Mouse (Mus musculus): ENCODE data around the gene Dus2.

Dus2 gene

DNA sequence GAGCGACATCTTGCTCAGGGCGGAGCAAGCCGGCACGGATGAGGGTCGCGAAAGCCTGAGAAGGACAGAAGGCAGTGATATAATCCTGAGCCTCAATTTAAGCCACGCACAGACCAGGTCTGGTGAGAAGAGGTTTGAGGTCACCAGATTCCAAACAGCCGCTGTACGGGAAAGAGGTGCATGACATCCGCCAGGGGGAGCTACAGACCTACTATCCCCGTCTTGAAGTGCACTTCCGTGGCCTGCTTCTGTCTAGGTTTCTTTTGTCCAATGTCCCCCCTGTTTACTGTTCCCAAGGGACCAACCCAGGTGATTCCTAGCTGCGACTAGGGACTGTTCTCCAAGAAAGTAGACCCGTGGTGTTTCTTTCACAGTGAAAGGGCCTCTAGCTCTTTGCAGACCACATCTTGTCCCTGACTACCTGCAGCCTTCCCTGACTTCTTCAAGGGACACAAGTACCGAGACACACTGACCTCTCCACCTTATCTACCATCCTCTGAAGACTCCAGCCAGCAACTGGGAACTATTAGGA is at the start of gene Dus2:
TSS of gene Dus2 (plus strand) at position 482 of the 532 bp plus-strand sequence.
- peak; percentile 89 for DNase-seq (ENCODE audit: low read depth, low spot score)

DNA sequence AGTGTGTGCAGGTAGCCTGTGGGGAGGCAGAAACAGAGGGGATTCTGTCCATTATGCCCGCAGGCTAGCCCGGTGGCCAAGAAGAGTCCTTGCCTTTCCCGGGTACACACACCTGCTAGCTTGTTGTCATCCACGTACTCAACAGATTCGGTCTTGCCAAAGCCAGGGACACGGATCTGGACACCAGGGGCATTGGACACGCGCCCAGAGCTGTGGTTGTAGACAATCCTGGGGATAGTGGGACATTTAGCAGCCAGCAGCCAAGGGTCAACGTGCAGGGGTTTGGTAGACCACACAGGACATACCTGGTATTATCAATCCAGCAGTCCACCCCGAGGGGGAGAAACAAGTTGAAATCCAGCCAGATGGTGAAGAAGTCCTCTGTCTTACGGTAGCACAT is 49.1 kb upstream of the Dus2 start:
- DNase-seq (ENCODE audit: low read depth, low spot score) = no peak

DNA sequence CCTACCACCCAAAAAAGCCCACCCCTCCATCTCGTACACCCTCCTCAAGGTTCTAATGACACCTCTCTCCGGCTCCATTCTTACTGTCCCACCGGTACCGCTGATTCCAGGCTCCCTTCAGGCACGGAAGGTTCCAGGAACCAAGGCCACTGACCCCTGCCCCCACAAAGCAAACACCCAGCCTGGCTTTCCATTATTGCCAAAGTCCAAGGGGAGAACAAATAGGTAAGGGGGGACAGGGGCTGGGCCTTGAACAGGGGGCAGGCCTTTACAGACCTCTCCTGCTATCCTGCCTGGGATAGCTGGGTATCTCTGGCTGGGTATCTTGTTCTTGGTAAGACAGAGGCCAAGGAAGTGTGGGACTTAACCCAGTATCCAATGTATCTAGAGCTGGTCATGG is 48.6 kb upstream of the Dus2 start:
- no peak for DNase-seq (ENCODE audit: low read depth, low spot score)

GRCm38 (mm10) chr8:105943321-105943739 is 47.8 kb upstream of the Dus2 start, which contains the start of gene Lcat:
Lcat (minus strand) TSS chr8:105943382.
- no peak for DNase-seq (ENCODE audit: low read depth, low spot score)

GRCm38 (mm10) chr8:105949350-105949749 is 41.8 kb upstream of the Dus2 start:
- DNase-seq (ENCODE audit: low read depth, low spot score) = no peak

DNA sequence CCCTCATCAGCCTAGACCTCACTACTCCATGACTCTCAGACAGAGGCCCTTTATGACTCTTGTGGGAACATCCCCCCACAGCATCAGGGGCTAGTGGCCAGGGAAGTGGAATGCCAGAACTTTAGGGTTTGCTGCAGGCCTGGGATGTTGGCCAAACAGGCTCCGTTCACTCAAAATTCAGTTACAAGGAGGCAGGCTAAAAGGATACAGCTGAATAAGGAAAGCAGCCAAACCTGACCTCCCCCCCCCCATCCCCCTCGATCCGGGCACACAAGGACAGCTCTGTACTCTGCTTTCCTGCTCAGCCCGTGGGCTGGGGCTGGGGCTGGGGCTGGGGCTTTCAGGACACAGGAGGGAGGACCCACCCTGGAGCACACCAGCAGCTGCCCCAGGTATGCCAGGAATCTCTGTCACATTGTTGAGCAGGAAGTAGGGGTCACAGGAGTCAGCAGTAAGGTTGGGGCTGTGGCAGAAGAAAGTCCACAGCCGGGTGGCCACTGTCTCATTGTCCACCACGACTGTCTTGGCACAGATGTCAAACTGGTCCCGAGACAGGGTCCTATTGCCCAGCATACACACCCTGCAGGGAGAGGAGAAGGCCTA is 40.0 kb upstream of the Dus2 start:
- DNase-seq (ENCODE audit: low read depth, low spot score) = no peak

GRCm38 (mm10) chr8:105956556-105956955 is 34.6 kb upstream of the Dus2 start:
- no peak for DNase-seq (ENCODE audit: low read depth, low spot score)

DNA sequence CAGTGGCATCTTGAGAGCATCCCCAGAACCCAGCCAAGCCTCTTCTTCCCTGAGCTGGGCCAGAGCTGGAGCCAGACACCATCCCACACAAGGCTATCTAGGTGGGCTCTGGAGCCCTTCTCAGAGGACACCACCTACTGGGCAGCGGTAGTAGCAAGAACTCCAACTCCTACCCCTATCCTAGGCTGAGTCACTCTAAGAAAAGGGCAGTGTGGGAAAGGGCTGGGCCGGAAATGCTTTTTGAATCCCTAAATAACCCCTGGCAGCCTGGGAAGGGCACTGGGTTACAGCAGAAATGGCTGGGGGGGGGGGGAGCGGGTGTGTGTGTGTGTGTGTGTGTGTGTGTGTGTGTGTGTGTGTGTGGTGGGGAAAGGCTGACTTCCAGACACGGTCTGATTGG is 33.3 kb upstream of the Dus2 start:
- DNase-seq (ENCODE audit: low read depth, low spot score) = no peak

- DNase-seq (ENCODE audit: low read depth, low spot score) = no peak
Observed at GRCm38 (mm10) chr8:105959350-105959749, 31.8 kb upstream of the Dus2 start.

DNA sequence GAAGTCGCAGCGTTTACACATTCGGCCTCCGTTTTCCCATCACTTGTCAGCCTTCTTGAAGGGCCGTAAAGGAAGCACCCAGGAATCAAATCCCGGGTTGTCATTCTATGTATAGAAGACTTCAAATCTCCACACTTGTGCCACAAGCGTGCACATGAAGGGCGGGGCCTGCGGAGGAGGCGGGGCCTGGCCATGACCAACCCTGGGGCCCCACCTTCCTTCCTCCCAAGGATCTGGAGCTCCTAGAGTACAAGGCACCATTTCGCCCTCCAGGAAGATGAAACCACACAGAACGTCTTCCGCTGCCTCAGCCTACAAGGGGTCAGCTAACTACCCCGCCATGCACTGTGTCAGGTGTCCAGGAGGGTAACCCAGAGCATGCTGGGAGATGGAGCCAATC is 30.0 kb upstream of the Dus2 start:
- DNase-seq (ENCODE audit: low read depth, low spot score) = no peak

DNA sequence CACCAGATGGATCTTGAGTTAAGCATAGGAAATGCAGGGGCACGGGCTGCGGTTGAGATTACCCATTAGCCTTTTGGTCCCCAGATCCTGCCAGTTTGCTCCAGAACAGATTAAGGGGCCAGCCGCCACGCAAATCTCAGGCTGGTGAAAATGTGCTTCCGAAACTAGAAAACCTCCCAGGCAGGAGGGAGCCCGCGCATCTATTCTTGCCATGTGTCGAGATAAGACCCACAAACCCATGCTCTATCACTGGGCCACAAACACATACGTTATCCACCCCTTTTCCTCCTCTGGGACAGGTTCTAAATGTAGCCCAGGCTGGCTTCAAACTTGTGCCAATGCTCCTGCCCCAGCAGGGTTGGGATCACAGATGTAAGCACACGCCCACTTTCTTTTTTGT is 29.6 kb upstream of the Dus2 start:
- DNase-seq (ENCODE audit: low read depth, low spot score) = no peak

- DNase-seq (ENCODE audit: low read depth, low spot score) = no peak
Observed at GRCm38 (mm10) chr8:105964506-105965265, 26.5 kb upstream of the Dus2 start.

DNA sequence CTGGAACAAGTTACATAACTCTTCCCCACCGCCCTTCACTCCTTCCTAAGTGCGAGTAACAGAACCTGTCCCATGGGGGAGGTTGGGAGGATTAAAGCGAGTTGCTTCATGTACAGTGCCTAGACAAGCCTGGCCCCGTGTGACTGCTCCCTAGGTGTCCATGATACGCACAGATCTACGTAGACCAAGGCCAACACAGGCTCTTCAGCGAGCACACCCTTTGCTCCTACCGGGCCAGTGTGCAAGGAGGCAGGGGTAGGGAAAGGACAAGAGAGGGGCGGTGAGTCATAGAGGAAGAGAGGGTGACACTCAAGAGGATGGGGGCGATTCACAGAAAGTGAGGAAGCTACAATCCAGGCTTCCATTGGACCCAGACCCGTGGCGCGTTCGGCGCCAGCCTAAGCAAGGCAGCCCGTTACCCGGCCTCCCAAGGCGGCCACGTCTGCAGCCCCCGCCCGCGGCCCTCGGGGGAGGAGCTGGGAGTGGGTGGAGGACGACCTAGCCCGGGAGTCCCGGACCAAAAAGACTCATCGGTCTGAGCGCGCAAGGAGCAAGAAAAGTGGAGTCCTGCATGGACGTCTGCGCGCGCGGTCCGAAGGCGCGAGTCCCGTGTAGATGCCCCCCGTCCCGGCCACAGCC is 25.8 kb upstream of the Dus2 start:
- no peak for DNase-seq (ENCODE audit: low read depth, low spot score)

DNA sequence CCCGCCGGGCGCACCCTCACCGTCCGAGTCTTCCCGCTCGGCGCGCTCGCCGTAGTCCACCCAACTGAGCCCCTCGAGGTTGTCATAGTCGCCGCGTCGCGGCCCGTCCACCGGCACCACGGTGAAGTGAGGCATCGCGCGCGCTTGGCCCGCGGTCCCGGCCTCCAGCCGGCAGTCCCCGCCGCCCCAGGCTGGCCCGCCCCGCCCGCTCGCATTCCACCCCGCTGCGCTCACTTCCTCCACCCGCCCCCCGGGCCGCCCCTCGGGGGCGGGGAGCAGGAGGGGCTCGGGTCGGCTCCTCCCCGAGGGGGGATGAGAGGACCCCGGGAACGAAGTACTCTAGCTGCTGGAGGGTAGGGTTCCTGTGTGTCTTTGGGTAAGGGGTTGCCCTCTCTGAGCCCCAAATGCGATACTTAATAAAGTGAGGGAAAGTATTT is 25.2 kb upstream of the Dus2 start, which contains the start of gene Slc12a4:
TSS of gene Slc12a4 (minus strand) at position 193 of the 437 bp plus-strand sequence.
- peak; percentile 84 for DNase-seq (ENCODE audit: low read depth, low spot score)

- no peak for DNase-seq (ENCODE audit: low read depth, low spot score)
Observed at GRCm38 (mm10) chr8:105966692-105967311, 24.3 kb upstream of the Dus2 start.

- no peak for DNase-seq (ENCODE audit: low read depth, low spot score)
Observed at GRCm38 (mm10) chr8:105969367-105969766, 21.8 kb upstream of the Dus2 start.

DNA sequence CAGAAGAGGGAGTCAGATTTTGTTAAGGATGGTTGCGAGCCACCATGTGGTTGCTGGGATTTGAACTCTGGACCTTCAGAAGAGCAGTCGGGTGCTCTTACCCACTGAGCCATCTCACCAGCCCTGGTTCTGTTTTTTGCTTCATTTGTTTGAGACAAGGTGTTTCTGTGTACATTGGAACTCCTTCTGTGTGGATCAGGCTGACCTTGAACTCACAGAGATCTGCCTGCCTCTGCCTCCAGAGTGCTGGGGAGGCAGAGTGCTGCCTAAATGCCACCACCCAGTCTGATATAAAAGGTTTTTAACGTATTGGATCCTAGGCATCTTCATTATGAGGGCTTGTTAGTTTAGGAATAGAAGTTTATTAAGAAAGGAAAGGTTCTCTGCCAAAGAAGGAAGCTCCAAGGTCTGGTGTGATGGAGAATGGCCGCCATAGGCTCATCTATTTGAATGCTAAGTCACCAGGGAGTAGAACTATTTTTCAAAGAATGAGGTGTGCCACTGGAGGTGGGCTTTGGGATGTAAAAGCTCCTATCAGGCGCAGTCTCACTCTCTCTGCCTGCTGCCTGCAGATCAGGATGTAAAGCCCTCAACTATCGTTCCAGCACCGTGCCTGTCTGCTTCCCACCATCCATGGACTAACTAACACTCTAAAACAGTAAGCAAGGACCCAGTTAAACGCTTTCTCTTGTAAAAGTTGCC is 20.0 kb upstream of the Dus2 start:
- DNase-seq (ENCODE audit: low read depth, low spot score) = no peak

GRCm38 (mm10) chr8:105975363-105975762 is 15.8 kb upstream of the Dus2 start:
- no peak for DNase-seq (ENCODE audit: low read depth, low spot score)

DNA sequence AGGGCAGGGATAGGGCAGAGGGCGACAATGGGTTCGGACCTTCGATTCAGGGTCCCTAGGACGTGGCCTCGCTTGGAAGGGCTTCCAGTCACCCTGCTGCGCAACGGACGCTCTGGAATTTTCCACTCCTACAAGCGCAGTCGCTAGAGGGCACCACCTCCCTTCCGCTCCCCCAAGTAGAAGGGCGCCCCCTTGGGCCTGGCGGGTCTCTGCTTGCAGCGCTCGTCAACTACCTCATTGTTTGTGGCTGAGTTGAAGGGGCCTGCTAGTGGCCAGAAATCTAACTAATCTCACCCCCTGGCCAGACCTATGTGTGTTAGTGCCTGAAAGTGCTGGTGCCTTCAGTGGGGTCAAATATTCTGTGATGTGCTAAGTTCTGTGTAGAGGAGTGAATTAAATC is 11.8 kb upstream of the Dus2 start, which contains the start of gene Dpep3:
TSS of gene Dpep3 (minus strand) at position 105 of the 400 bp plus-strand sequence.
- peak; percentile 53 for DNase-seq (ENCODE audit: low read depth, low spot score)

DNA sequence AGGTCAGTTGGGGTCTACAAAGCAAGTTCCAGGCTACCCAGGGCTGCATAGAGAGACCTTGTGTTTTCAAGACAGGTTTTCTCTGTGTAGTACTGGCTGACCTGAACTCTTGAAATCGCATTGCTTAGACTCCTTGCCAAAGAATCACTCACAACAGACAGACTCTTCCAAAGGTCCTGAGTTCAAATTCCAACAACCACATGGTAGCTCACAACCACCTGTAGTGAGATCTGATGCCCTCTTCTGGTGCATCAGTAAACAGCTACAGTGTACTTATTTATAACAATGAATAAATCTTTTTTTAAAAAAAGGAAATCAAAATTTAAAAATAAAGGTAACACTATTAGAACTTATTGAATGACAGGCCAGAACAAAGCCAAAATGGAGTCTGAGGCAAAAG is 10.0 kb upstream of the Dus2 start:
- DNase-seq (ENCODE audit: low read depth, low spot score) = no peak

DNA sequence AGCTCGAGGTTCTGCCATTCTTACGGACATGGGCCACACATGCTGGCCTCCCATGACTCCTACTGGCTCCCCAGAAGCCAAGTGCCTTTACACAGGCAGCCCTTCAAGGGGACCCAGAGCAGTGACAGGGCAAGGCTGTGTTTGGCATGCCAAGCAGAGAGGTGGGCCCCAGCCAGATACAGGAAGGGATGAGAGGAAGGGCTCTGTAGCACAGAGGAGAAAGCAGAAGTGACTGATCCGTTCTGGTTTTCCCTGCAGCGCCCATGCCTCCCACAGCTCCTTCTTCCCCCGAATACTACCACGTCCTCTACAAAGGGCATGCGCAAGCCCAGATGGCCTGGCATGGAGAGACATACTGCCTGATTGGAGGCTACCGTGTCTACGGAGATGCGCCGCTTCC is 7.7 kb upstream of the Dus2 start:
- DNase-seq (ENCODE audit: low read depth, low spot score) = peak; percentile 15

Measured in A20 (cell line).